Mouse (Mus musculus) layer of hippocampus, adult 11-12 months (tissue): ENCODE results near the gene Dcakd.
A peak's percentile ranks its signal among the peaks of the same experiment; 100 is the strongest.
"Not testable (repeated sequence)": the region's sequence is repeated elsewhere in the genome, so short reads cannot be mapped to it uniquely, and the experiment has no call there.

ENCODE experiments used
- DNase-seq: peaks from one replicate; pipeline ENCODE4 v3.0.0; 2022; ENCODE audit warnings: low spot score

Dcakd gene

GRCm38 (mm10) chr11:102978052-102978666 is 50.0 kb downstream of the Dcakd start:
- DNase-seq = no peak

- DNase-seq = not testable (repeated sequence)
Measured at GRCm38 (mm10) chr11:102975966-102976365, 52.2 kb downstream of the Dcakd start.

- no peak for DNase-seq
Measured at GRCm38 (mm10) chr11:102972326-102972725, 55.8 kb downstream of the Dcakd start.

DNA sequence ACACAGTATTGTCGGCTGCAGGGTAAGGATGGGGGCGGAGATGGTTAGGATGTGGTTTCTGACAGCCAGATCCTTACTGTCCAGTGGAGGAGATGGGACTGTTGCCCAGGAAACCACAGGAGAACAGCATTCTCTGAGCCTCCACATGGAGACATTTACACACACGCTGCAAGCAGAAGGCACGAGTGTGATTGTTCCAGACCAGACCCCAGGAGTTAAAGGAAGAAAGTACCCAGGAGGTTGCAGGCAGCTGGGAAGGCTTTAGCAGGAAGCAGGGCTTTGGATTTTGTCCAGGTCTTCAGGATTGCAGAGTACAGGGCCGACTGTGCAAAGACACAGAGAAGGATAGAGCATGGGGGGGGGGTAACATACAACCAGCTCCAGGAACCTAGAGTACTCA is 56.5 kb downstream of the Dcakd start:
- no peak for DNase-seq

- DNase-seq = no peak
Measured at GRCm38 (mm10) chr11:102964547-102965091, 63.5 kb downstream of the Dcakd start.

- DNase-seq = no peak
Measured at GRCm38 (mm10) chr11:102963855-102964546, 64.1 kb downstream of the Dcakd start.

DNA sequence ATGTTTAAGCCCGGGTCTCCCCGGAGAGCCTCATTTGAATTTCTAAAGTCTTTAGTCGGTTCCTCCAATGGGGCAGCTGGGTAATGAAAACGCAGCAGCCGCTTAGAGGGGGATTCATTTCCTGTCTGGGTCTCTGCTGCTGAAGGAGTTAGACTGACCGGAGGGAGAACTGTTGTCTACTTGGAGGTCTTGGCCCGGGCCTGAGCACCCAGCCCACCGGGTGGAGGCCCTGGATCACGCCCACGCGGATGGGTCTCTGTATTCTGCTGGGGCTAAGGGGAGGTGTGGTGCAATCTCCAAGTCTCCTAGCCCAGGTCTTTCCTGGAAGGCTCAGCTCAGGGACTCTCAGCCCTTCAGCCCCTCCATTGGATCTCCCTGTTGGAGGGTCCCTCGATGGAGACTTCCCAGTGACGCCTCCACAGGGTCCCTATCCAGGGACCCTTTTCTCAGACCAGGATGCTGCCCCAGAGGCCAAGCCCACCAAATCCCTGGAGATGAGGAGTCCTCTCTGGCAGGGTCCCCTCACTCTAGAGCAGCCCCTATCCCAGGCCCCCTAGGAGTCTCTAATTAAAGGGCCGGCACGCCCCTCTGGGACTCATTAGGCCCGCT is 64.8 kb downstream of the Dcakd start:
- DNase-seq = no peak

DNA sequence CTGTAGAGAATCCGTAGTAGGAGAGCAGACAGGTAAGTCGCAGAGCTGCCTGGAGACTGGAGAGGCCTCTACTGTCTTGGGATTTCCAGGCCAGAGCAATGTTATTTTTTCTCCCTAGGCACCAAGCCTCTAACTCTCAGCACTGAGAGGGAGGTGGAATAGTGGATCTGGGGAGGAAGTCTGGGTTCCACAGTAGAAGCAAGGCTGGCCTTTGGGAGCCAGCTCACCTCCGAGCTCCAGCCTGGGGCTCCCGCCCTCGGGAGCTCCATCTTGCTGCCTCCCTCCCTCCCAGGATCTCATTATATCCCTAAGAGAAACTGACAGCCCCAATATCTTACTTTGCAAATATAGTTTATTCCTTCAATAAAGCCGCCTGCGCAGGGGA is 65.3 kb downstream of the Dcakd start:
- DNase-seq = no peak

GRCm38 (mm10) chr11:102961082-102961481 is 67.1 kb downstream of the Dcakd start:
- DNase-seq = no peak

- DNase-seq = no peak
Measured at GRCm38 (mm10) chr11:102958870-102959269, 69.3 kb downstream of the Dcakd start.

DNA sequence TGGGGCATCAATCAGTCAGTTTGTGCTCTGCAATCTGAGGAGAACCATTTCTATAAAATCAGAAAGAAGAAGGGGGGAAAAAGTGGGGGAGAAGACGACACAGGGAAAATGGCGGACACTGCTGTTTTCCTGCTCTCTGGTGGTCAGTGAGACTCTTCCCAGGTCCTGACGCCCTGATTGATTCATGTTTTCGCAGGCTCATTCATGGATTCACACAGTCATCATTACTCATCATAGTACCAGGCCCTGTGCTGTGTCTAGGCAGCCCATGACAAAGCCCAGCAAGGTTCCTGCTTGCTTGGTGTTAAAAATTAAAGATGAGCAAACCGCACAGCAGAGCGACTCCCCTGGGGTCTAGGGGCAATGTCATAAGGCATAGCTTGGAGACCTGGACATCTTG is 69.7 kb downstream of the Dcakd start:
- DNase-seq = no peak

DNA sequence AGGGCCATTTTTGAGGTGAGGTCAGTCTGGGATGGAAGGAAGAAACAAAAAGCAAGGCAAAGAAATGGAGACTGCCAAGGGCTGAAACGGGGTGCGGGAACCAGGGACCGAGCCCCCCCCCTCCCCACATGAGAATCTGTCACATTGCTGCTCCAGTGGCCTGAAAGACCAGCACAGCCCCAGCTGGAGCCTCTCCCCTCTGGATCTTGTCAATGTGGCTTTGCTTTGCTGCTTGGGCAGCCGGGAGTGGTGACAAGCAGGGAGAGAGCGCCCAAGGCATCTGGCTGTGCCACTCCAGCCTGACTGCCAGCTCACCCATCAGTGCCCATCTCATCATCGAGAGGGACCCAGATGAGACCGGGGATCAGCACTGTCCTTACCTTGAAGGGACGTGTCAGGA is 70.4 kb downstream of the Dcakd start:
- DNase-seq = no peak

GRCm38 (mm10) chr11:102956962-102957614 is 71.0 kb downstream of the Dcakd start:
- no peak for DNase-seq

- DNase-seq = no peak
Measured at GRCm38 (mm10) chr11:102952922-102953321, 75.2 kb downstream of the Dcakd start.

GRCm38 (mm10) chr11:102948043-102948961 is 79.8 kb downstream of the Dcakd start:
- no peak for DNase-seq

GRCm38 (mm10) chr11:102946992-102947343 is 81.2 kb downstream of the Dcakd start:
- no peak for DNase-seq

DNA sequence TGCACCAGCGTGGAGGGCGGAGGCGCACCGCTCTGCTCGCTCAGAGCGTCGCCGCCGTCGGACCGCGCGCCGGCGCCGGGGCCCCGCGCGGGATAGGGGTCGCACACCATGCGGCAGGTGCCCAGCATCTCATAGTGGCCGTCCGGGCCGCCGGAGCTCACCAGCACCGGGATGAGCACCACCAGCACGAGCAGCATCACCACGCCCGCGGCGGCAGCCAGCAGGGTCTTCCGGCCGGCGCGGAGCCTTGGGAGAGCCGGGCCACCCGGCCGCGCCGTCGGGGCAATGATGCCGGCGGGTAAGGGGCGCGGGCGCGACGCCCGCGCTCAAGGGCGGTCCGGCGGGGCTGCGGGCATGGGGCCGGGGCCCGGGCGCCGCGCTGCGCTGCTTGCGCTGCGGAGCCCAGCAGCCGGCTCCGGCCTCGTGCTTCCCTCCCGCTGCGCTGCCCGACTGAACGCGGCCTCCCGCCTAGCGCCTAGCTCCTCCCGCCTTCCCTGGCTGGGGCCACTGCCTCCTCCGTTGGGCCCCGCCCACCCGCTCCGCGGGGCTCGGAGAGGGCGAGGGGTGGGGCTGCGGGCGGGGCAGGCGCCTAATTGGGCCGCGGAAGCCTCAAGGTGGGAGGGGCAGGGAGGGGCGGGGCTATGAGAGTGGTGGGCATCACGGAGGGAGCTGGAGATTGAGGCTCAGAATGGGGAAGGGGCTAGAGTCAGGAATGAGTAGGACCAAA is 81.7 kb downstream of the Dcakd start, which contains the start of gene C1ql1:
C1ql1 (minus strand) TSS at position 424 of the 727 bp plus-strand sequence.
- peak; percentile 48 for DNase-seq

GRCm38 (mm10) chr11:102945306-102946264 is 82.5 kb downstream of the Dcakd start:
- no peak for DNase-seq
